Mouse (Mus musculus) G1E (cell line): ENCODE measurements around the gene Mypop. TPM values are rescaled to one million over a fixed set of nuclear protein-coding genes. Genes with fewer than 3 reads are reported as not detected.

ENCODE experiments used
- ATAC-seq: 2 replicates; pipeline ENCODE4 v1.8.0; 2016; ENCODE audit warnings: mild to moderate bottlenecking; ENCODE audit not compliant: insufficient number of reproducible peaks, poor library complexity, low FRiP score, severe bottlenecking; ENCODE audit errors: extremely low read depth
- DNase-seq: peaks from one replicate; pipeline ENCODE4 v3.0.0; 2012; ENCODE audit warnings: low spot score
- H3K27me3 ChIP-seq: 2 replicates; pipeline ENCODE4 v1.6.1; 2012; ENCODE audit warnings: mild to moderate bottlenecking, low read length, inconsistent platforms; ENCODE audit not compliant: insufficient read depth
- H3K36me3 ChIP-seq: replicated peaks from 2 replicates; pipeline ENCODE3; 2012; ENCODE audit warnings: mild to moderate bottlenecking, inconsistent platforms
- H3K4me1 ChIP-seq: 2 replicates; pipeline ENCODE4 v1.6.1; 2012; ENCODE audit warnings: low read depth, low read length, inconsistent platforms, mixed read lengths; ENCODE audit not compliant: insufficient read depth
- H3K4me3 ChIP-seq: 2 replicates; pipeline ENCODE4 v1.5.1; 2012; ENCODE audit warnings: low read depth, mild to moderate bottlenecking, inconsistent platforms, low read length, moderate library complexity, mixed read lengths
- H3K9me3 ChIP-seq: replicated peaks from 2 replicates; pipeline ENCODE4 v1.6.1; 2012; ENCODE audit warnings: inconsistent platforms
- CTCF ChIP-seq: IDR thresholded peaks from 2 replicates; pipeline ENCODE4 v1.5.1; 2012; ENCODE audit warnings: low read depth, low read length, inconsistent platforms, mixed read lengths
- GATA1 ChIP-seq: IDR thresholded peaks from 2 replicates; pipeline ENCODE4 v1.6.1; 2012; ENCODE audit warnings: borderline replicate concordance, low read length, inconsistent platforms, mixed read lengths
- GATA2 ChIP-seq: IDR thresholded peaks from 2 replicates; pipeline ENCODE4 v1.6.1; 2012; ENCODE audit warnings: low read depth, low read length, inconsistent platforms, borderline replicate concordance
- POLR2AphosphoS5 ChIP-seq: IDR thresholded peaks from 2 replicates; pipeline ENCODE4 v1.6.1; 2012; ENCODE audit warnings: low read depth, low read length, inconsistent platforms; ENCODE audit not compliant: insufficient replicate concordance
- TAL1 ChIP-seq: conservative IDR thresholded peaks from 2 replicates; pipeline ENCODE4 v1.6.1; 2012; ENCODE audit warnings: low read depth, low read length, inconsistent platforms, mixed read lengths
- polyA plus RNA-seq: library from polyadenylated mRNA; stranded (reverse); fragments of >175 nt; gene quantifications from 2 replicates; pipeline ENCODE4 v1.2.3, GENCODE M21; 2012
- total RNA-seq, 2 experiments: library from RNA; stranded (forward) in 1 of 2; stranded (reverse) in 1 of 2; fragments of 200-1000 nt in 1 of 2; fragments of >200 nt in 1 of 2; fragmentation: Nextera tagmentation in 1 of 2; gene quantifications; 2 replicates each; pipeline ENCODE4 v1.2.3; 2014 to 2017

Mypop gene
- total and polyA plus RNA-seq, 3 experiments, result 2.0 to 15.8 (median 2.4) TPM

- H3K4me1 ChIP-seq, result no peaks in the 10 kb centered on the region
- ATAC-seq, result no peak
- no peaks in the 10 kb centered on the region for H3K27me3 ChIP-seq
- no peak for TF ChIP-seq GATA2
- no peak for TF ChIP-seq TAL1
- TF ChIP-seq CTCF, result no peak
- no peak for TF ChIP-seq GATA1
- no peak for TF ChIP-seq POLR2AphosphoS5
- H3K9me3 ChIP-seq, result no peaks in the 10 kb centered on the region
- peak; percentile 43 for DNase-seq
- H3K4me3 ChIP-seq, result no peak overlapping the region
- no peaks in the 10 kb centered on the region for H3K36me3 ChIP-seq
These were observed 39.6 kb upstream of the Mypop start for GRCm38 (mm10) chr7:18951397-18951796.

GRCm38 (mm10) chr7:18957569-18958383 lies 33.3 kb upstream of the Mypop start:
- ATAC-seq (no peak), DNase-seq (no peak)
- TF ChIP-seq GATA1, result no peak
- TF ChIP-seq GATA2, result no peak
- TF ChIP-seq POLR2AphosphoS5, result no peak
- Histone ChIP-seq H3K27me3 (peaks cover 8% of the 10 kb centered on the region), H3K36me3 (no peaks in the 10 kb centered on the region), H3K4me3 (no peak overlapping the region; the same call in 1 of the 2 replicates), H3K4me1 (no peaks in the 10 kb centered on the region), H3K9me3 (peaks cover 11% of the 10 kb centered on the region)

- TF ChIP-seq TAL1, result no peak
- TF ChIP-seq CTCF, result no peak
- no peak for TF ChIP-seq GATA2
- TF ChIP-seq GATA1, result no peak
- TF ChIP-seq POLR2AphosphoS5, result no peak
- ATAC-seq (no peak), DNase-seq (no peak)
- Histone ChIP-seq H3K4me3 (no peak overlapping the region), H3K4me1 (no peaks in the 10 kb centered on the region), H3K27me3 (peaks cover 13% of the 10 kb centered on the region), H3K36me3 (no peaks in the 10 kb centered on the region), H3K9me3 (peaks cover 11% of the 10 kb centered on the region)
These were observed 32.7 kb upstream of the Mypop start for GRCm38 (mm10) chr7:18958384-18958766.

GRCm38 (mm10) chr7:18959446-18959845 lies 31.6 kb upstream of the Mypop start:
- Histone ChIP-seq H3K4me1 (no peaks in the 10 kb centered on the region), H3K27me3 (peaks cover 14% of the 10 kb centered on the region), H3K4me3 (no peak overlapping the region), H3K36me3 (no peaks in the 10 kb centered on the region), H3K9me3 (peaks cover 11% of the 10 kb centered on the region)
- ATAC-seq (no peak), DNase-seq (no peak)
- TF ChIP-seq POLR2AphosphoS5 (no peak), TAL1 (no peak), CTCF (no peak), GATA1 (no peak), GATA2 (no peak)

GRCm38 (mm10) chr7:18962171-18962792 lies 28.8 kb upstream of the Mypop start:
- TF ChIP-seq POLR2AphosphoS5 (no peak), GATA2 (no peak), CTCF (no peak), TAL1 (no peak), GATA1 (no peak)

GRCm38 (mm10) chr7:18962795-18963194 lies 28.2 kb upstream of the Mypop start:
- H3K36me3 ChIP-seq, result no peaks in the 10 kb centered on the region
- no peak for TF ChIP-seq TAL1
- H3K9me3 ChIP-seq, result peaks cover 6% of the 10 kb centered on the region
- peaks cover 11% of the 10 kb centered on the region for H3K27me3 ChIP-seq
- H3K4me3 ChIP-seq, result no peak overlapping the region
- DNase-seq (no peak), ATAC-seq (no peak)
- no peaks in the 10 kb centered on the region for H3K4me1 ChIP-seq

More at GRCm38 (mm10) chr7:18962171-18962792, 28.8 kb upstream of the Mypop start:
- Histone ChIP-seq H3K36me3 (no peaks in the 10 kb centered on the region), H3K9me3 (peaks cover 11% of the 10 kb centered on the region), H3K4me1 (no peaks in the 10 kb centered on the region), H3K4me3 (no peak overlapping the region), H3K27me3 (peaks cover 14% of the 10 kb centered on the region)
- ATAC-seq (no peak), DNase-seq (no peak)
